Mouse (Mus musculus) ovary, adult 18-20 months (tissue): Measurements from ENCODE around the gene Stau1.

Source experiments
- DNase-seq: peaks from one replicate; pipeline ENCODE4 v3.0.0; 2022; ENCODE audit warnings: low spot score, mixed read lengths

Stau1 gene

DNA sequence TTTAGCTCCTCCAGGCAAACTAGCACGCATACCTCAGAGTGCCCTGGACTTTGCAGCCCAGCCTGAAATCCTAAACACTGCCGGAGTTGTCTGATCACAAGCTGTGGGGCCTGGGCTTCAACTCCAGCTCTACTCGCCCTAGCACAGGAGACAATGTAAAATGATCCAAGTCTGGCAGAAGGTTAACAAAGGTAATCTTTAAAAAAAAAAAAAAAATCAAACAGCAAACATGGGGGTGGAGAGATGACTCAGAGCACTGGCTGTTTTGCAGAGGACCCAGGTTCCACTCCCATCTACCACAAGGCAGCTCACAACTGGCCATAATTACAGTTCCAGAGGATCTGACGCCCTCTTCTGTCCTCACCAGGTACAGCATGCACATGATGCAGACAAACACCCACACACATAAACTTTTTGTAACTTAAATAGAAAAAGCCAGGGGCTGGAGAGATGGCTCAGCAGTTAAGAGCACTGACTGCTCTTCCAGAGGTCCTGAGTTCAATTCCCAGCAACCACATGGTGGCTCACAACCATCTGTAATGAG is 12.7 kb downstream of the Stau1 start:
- no peak for DNase-seq

DNA sequence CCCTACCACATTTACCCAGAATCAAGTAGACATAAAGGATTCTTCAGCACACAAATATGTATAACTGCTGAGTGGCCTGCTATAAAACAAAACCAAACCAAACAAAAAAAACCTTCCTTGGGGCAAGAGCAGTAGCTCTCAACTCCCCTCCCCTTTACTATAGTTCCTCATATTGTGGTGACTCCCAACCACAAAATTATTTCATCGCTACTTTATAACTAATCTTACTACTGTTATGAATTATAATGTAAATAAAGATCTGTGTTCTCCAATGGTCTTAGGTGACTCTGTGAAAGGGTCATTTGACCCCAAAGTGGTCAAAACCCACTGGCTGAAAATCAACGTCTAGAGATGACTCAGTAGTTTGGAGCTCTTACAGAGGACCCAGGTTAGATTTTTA is 15.9 kb downstream of the Stau1 start:
- no peak for DNase-seq

DNA sequence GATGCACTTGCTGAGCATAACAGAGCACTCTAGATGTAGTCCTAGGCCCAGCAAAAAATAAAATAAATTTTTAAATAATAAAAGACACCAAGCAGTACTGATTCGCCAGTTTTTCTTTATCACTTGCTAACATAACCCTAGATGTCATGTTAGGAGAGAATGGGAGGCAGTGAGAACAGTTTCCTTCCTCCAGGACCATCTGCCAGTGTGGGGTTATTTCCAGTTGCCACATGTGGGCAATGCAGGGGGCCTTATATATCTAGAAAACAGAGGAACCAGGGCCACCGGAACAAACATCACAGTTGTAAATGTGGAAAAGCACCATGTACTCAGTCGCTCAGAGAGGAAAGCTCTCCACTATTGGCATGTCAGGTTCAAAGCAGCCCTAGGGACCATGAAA is 18.6 kb downstream of the Stau1 start:
- no peak for DNase-seq

DNA sequence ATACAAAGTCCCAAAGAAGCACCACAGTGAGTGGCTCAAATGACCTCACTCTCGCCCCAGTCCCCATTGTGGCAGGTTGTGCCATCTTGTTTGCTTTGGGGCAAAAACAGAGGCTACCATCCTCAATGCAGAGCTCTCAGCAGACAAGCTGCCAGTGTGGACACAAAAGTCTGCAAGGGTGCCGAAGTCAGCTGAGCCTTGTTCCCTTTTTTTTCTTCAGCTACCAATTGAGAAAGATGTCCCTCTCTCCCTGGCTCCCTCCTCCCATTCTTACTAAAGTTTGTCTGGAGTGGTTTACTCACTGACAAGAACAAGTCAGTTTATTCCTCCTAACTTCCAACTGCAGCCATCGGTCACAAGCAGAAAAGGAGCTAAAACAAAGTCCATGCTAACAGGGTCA is 19.7 kb downstream of the Stau1 start:
- no peak for DNase-seq

DNA sequence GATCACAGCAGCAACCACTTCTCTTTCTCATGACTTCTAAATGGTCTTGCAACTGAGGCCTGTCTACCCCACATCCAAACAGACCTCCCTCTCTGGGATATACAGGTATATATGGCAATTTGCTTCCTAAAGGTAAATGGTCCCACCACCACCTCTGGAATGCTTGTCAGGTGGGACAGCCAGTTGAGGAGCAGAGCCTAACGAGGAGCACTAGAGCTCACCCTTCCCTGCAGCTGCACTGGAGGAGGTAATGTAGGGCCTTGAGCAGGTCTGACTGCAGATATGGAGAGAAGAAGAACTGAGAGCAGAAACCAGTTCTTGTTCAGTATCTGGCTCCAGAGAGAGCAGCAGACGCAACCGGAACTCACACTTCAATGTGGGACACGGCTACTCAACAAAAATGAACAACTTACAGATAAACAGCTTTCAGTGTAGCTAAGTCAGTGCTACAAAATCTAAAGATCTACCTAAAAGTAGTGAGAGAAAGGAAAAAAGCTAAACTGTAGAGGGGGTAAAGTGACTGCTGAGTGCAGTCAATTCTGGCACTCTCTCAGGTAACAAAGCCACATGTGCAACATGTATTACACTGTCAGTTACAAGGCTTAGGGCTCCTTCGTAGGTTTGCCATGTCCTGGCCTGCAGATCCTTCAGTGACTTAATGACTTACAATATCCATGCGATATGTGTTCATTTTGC is 21.8 kb downstream of the Stau1 start:
- DNase-seq: no peak

DNA sequence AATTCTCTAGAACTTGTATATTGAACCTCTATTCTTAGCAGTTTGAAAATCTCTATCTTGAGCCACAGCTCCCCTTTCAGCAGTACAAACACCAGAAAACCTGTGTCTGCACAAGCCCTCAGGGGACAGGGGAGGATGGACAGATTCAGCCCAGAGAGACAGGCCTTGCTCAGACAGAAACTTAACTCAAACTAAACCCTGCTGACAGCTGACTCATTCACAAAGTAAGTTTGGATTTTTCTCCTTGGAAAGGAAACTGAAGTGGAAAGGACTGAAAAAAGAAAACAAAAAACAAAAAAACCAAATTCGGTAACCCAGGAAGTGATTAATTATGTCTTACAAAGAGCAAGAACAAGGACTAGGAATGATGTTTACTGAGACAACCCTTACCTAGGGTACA is 22.9 kb downstream of the Stau1 start:
- no peak for DNase-seq

DNA sequence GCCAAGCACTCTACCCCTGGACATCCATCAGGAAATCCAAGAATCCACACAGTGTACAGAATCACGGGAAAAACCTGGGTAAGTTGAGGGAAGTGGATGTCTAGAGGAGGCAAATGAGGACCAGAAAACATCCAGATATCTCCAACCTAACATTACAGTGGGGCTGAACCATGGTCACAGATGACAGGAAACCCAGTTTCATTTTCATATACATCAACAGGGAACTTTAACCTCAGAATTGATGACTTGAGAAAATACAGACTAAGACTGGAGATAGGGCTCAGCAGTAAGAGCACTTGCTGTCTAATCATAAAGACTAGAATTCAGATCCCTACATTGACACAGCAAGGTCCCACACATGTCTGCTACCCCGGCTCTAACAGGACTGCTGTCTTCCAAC is 31.3 kb downstream of the Stau1 start:
- no peak for DNase-seq

DNA sequence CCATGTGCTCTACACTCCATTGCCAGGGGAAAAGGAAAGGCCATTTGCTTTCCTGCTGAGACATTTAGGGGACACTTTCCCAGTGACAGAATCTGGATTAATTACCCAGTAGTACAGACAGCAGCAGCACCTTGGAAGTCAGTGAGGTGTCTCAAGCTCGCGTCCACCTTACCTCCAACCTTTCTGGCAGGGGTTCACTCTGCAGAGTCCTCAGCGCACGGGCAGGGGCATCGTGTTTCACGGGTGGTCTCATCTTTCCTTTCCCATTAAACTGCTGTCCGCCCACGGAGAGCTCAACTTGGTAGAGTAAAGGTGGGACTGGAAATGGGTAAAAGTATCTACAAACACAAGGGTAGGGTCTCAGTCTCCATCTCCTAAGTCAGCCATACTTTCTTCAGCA is 32.8 kb downstream of the Stau1 start:
- DNase-seq: no peak

DNA sequence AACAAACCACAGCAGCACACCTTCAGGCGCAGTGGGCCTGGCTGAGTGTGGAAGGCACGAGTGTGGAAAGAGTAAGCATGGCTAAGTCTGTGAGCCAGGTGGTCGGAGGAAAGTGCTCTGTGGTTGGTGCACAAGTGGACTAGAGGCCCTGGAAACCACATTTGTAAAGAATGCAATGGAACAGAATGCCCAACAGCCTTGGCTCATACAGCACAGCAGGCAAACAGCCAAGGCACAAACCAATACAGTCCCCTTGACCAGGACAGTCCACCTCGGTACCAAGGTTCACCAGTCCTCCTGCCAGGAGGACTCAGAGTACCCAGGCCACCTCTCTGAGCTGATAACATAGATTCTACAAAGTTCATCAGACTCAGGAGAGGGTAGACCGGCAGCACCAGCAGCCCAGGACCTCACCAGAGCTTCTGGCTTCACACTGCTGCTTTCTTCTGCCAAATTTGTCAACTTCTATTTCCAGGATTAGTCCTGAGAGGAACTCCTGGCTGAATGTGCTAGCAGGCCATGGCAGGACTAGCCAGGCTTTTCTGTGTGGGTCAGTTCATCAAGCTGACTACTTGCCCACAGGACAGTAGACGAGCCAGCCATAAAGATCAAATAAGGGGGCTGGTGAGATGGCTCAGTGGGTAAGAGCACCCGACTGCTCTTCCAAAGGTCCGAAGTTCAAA is 35.3 kb downstream of the Stau1 start:
- no peak for DNase-seq

- DNase-seq: no peak
Observed at GRCm38 (mm10) chr2:166956805-166957204, 39.3 kb downstream of the Stau1 start.

GRCm38 (mm10) chr2:166952151-166952550 is 43.9 kb downstream of the Stau1 start:
- DNase-seq: no peak

GRCm38 (mm10) chr2:166950853-166951648 is 45.0 kb downstream of the Stau1 start:
- DNase-seq: no peak

DNA sequence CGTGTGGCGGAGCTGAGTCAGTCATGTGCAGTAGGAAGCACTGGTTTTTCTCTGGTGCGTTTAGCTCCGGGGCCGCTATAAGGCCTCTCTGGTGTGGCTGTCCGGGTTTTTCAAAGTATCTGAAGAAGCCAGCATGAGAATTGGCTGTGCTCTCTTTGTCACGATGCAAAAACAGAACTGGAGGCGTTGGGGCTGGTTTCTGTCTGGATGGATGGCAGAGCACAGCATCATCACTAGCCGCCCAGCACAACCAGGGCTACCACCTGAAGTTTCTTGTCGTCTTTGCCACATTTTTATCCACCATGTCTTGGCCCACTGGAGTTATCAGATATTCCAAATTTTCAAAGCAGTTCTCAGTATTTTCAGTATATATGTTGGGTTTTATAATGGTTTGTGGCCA is 47.2 kb downstream of the Stau1 start:
- no peak for DNase-seq

GRCm38 (mm10) chr2:166948246-166948645 is 47.9 kb downstream of the Stau1 start:
- no peak for DNase-seq

DNA sequence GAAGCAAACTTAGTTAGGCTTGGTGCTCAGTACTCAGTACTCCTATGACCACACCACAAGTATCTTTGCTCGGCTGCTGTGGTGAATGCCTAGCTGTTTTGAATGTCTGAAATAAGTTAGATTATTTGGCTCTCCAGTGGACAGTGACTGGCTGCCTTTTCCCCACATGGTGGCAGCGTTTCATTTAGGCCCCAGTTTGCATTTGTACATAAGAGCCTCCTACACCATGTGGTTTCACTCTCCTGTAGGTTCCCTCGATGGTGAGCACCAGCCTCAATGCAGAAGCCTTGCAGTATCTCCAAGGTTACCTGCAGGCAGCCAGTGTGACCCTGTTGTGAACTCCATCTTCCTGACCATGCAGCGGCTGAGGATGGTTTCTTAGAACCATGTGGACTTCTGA is 50.6 kb downstream of the Stau1 start:
- no peak for DNase-seq

DNA sequence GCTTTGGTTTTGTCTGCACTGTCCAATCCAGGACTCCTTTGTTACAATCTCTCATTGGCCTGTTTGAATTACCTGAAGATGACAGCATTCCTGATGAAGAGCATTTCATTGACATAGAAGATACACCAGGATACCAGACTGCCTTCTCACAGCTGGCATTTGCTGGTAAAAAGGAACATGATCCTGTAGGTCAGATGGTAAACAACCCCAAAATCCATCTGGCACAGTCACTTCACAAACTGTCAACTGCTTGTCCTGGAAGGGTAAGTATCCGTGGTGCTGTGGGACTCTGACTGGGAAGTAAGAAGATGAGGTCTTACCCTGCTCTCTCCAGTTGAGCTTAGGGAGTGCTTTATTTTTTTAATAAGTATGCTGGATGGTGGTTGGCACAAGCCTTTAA is 51.8 kb downstream of the Stau1 start:
- no peak for DNase-seq

DNA sequence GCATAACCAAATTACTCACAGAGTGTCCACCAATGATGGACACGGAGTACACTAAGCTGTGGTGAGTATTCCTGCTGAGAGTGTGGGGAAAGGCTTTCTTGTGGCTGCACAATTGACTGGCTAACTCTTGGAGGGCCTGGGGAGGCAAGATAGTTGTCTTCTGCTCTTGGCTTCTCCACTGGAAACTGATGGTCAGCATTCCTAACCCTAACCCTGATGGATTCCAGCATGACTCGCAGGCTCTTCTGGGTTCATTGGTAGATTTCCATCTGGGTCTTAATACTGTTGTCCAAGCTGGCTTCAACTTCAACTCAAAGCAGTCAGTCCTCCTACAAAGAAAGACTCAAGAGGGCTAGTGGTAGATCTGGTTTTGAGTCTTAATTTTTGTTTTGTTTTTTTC is 53.0 kb downstream of the Stau1 start:
- no peak for DNase-seq

DNA sequence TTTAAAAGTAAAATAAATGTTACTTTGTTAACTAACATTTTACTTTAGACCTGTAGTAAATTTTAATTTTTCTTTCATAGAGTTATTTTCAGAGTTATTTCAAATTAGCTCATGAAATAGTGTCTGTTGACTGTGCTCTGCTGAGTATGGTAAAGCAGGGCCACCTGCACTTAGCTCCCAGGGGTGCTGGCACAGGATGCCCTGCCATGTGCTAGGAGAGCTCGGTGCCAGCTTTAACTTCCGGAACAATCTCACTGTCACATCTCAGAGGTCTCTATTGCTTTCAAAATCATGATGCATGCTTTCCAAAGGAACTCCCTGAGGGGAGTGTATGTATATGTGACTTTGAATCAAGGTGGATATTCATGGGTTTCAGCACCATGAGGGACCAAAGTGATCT is 59.9 kb downstream of the Stau1 start:
- DNase-seq: no peak

DNA sequence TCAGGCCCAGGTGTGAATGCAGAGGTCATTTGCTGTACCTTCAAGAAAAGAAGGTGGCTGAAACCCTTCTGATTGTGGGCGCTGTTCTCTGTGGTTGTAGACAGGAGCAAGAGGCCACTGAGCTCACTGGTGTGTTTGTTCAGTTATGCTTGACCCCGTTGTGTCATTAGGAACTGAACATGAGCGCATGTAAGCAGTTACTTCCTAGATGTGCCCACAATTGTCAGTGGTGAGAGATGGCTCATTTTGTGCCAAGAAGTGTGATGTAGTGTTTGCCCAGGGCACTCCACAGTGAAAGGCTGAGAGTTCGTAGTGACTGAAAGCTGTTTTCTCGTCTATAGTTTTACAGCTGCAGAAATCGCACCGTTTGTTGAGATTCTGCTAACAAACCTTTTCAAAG is 60.5 kb downstream of the Stau1 start:
- DNase-seq: no peak

DNA sequence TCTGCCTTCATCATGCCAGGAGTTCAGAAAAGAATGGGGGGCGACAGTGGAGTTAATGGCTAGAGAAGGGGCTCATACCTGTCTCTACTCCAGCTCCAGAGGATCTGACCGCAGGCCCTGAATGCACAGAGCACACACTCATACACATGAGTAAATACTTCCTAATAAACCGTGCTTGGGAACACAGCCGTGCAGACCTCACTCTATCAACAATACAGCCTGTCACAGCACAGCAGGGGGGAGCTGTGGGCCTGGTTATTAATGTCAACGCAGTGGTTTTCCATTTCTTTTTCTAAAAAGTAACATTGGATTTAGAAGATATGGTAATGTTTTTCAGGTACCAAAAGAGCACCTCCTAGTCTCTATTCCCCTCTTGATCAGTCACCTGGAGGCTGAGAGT is 61.7 kb downstream of the Stau1 start:
- DNase-seq: no peak

DNA sequence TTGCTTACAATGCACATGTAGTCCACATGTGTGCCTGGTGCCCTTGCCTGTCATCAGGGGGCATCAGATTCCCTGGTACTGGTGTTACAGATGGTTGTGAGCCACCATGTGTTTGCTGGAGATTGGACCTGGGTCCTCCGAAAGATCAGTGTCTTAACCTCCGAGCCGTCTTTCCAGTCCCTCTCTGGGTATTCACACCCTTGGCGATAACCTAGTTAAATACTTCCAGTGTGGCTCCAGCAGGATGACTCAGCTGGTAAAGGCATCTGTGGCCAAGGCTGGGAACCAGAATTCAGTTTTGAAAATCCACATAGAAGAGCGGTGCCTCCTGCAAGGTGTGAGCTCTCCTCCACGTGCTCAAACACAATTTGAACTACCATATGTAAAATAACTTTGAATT is 62.2 kb downstream of the Stau1 start:
- DNase-seq: no peak

DNA sequence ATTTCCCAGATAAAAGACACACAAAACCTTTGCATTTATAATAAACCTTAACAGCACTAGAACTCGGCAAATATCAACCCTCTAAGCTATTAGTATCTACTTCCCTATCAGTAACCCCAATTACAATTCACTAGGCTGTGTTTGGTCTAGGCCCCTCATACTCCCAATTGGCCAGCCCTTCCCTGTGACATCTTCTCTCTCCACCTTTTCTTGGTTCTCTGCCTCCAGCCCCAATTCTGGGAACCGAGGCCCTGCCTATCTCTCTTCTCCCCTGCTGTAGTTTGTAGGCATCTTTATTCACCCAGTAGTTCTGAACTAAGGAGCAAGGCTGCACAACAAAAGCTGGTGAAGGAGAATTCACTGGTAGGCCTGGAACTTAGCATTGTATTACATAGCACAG is 72.1 kb downstream of the Stau1 start:
- no peak for DNase-seq

GRCm38 (mm10) chr2:166910536-166910935 is 85.6 kb downstream of the Stau1 start:
- no peak for DNase-seq
